Mouse (Mus musculus): Measurements from ENCODE around the gene Hdac9. TPM values are rescaled to one million over a fixed set of nuclear protein-coding genes. Genes with fewer than 3 reads are reported as not detected.

Hdac9 gene
- polyA plus RNA-seq, 1 experiment, result not detected

GRCm38 (mm10) chr12:34658568-34658967 is 258.3 kb downstream of the Hdac9 start:
- H3K4me3 ChIP-seq (replicated peaks), result no peak overlapping the region
- no peaks in the 10 kb centered on the region for H3K36me3 ChIP-seq (ENCODE audit: control insufficient read depth)
- H3K9me3 ChIP-seq (ENCODE audit: control insufficient read depth, low read length), result no peaks in the 10 kb centered on the region
- no peaks in the 10 kb centered on the region for H3K4me1 ChIP-seq (ENCODE audit: control insufficient read depth)
- H3K27me3 ChIP-seq (ENCODE audit: control insufficient read depth), result no peaks in the 10 kb centered on the region
- TF ChIP-seq TAL1 (IDR thresholded peaks at IDR 0.05; ENCODE audit: low read length) (no peak), GATA1 (IDR thresholded peaks at IDR 0.05; ENCODE audit: low read length) (no peak)

GRCm38 (mm10) chr12:34658119-34658518 is 258.8 kb downstream of the Hdac9 start:
- H3K4me1 ChIP-seq (ENCODE audit: control insufficient read depth), result no peaks in the 10 kb centered on the region
- H3K27me3 ChIP-seq (ENCODE audit: control insufficient read depth), result no peaks in the 10 kb centered on the region
- no peak overlapping the region for H3K4me3 ChIP-seq (replicated peaks)
- no peaks in the 10 kb centered on the region for H3K9me3 ChIP-seq (ENCODE audit: control insufficient read depth, low read length)
- TF ChIP-seq TAL1 (IDR thresholded peaks at IDR 0.05; ENCODE audit: low read length) (no peak), GATA1 (IDR thresholded peaks at IDR 0.05; ENCODE audit: low read length) (no peak)
- no peaks in the 10 kb centered on the region for H3K36me3 ChIP-seq (ENCODE audit: control insufficient read depth)

GRCm38 (mm10) chr12:34653615-34654014 is 263.3 kb downstream of the Hdac9 start:
- no peak overlapping the region for H3K4me3 ChIP-seq (replicated peaks)
- no peaks in the 10 kb centered on the region for H3K36me3 ChIP-seq (ENCODE audit: control insufficient read depth)
- H3K4me1 ChIP-seq (ENCODE audit: control insufficient read depth), result no peaks in the 10 kb centered on the region
- H3K27me3 ChIP-seq (ENCODE audit: control insufficient read depth), result no peaks in the 10 kb centered on the region
- H3K9me3 ChIP-seq (ENCODE audit: control insufficient read depth, low read length), result no peaks in the 10 kb centered on the region
- TF ChIP-seq TAL1 (IDR thresholded peaks at IDR 0.05; ENCODE audit: low read length) (no peak), GATA1 (IDR thresholded peaks at IDR 0.05; ENCODE audit: low read length) (no peak)

GRCm38 (mm10) chr12:34648753-34649152 is 268.1 kb downstream of the Hdac9 start:
- Histone ChIP-seq H3K4me3 (replicated peaks) (no peak overlapping the region), H3K36me3 (ENCODE audit: control insufficient read depth) (no peaks in the 10 kb centered on the region), H3K27me3 (ENCODE audit: control insufficient read depth) (no peaks in the 10 kb centered on the region), H3K9me3 (ENCODE audit: control insufficient read depth, low read length) (no peaks in the 10 kb centered on the region), H3K4me1 (ENCODE audit: control insufficient read depth) (no peaks in the 10 kb centered on the region)
- TF ChIP-seq TAL1 (IDR thresholded peaks at IDR 0.05; ENCODE audit: low read length) (no peak), GATA1 (IDR thresholded peaks at IDR 0.05; ENCODE audit: low read length) (no peak)

GRCm38 (mm10) chr12:34641705-34642259 is 275.1 kb downstream of the Hdac9 start:
- H3K4me1 ChIP-seq (ENCODE audit: control insufficient read depth), result no peaks in the 10 kb centered on the region
- H3K9me3 ChIP-seq (ENCODE audit: control insufficient read depth, low read length), result no peaks in the 10 kb centered on the region
- no peak for TF ChIP-seq GATA1 (IDR thresholded peaks at IDR 0.05; ENCODE audit: low read length)
- TF ChIP-seq TAL1 (IDR thresholded peaks at IDR 0.05; ENCODE audit: low read length), result no peak
- no peaks in the 10 kb centered on the region for H3K36me3 ChIP-seq (ENCODE audit: control insufficient read depth)
- no peak overlapping the region for H3K4me3 ChIP-seq (replicated peaks)
- H3K27me3 ChIP-seq (ENCODE audit: control insufficient read depth), result no peaks in the 10 kb centered on the region

- Histone ChIP-seq H3K9me3 (ENCODE audit: control insufficient read depth, low read length) (no peaks in the 10 kb centered on the region), H3K4me1 (ENCODE audit: control insufficient read depth) (no peaks in the 10 kb centered on the region), H3K27me3 (ENCODE audit: control insufficient read depth) (no peaks in the 10 kb centered on the region), H3K36me3 (ENCODE audit: control insufficient read depth) (no peaks in the 10 kb centered on the region), H3K4me3 (replicated peaks) (no peak overlapping the region)
- TF ChIP-seq GATA1 (IDR thresholded peaks at IDR 0.05; ENCODE audit: low read length), result no peak
- TF ChIP-seq TAL1 (IDR thresholded peaks at IDR 0.05; ENCODE audit: low read length), result no peak
Measured at GRCm38 (mm10) chr12:34637238-34638124, 279.4 kb downstream of the Hdac9 start.

GRCm38 (mm10) chr12:34619101-34619500 is 297.8 kb downstream of the Hdac9 start:
- TF ChIP-seq TAL1 (IDR thresholded peaks at IDR 0.05; ENCODE audit: low read length) (no peak), GATA1 (IDR thresholded peaks at IDR 0.05; ENCODE audit: low read length) (no peak)
- no peaks in the 10 kb centered on the region for H3K36me3 ChIP-seq (ENCODE audit: control insufficient read depth)
- no peaks in the 10 kb centered on the region for H3K27me3 ChIP-seq (ENCODE audit: control insufficient read depth)
- H3K4me3 ChIP-seq (replicated peaks), result no peak overlapping the region
- H3K4me1 ChIP-seq (ENCODE audit: control insufficient read depth), result no peaks in the 10 kb centered on the region
- peaks cover 2% of the 10 kb centered on the region; the same call in 1 of the 2 replicates for H3K9me3 ChIP-seq (ENCODE audit: control insufficient read depth, low read length)

- no peaks in the 10 kb centered on the region for H3K36me3 ChIP-seq (ENCODE audit: control insufficient read depth)
- no peaks in the 10 kb centered on the region for H3K4me1 ChIP-seq (ENCODE audit: control insufficient read depth)
- H3K9me3 ChIP-seq (ENCODE audit: control insufficient read depth, low read length), result peaks cover 2% of the 10 kb centered on the region; the same call in 1 of the 2 replicates
- H3K4me3 ChIP-seq (replicated peaks), result no peak overlapping the region
- H3K27me3 ChIP-seq (ENCODE audit: control insufficient read depth), result no peaks in the 10 kb centered on the region
- TF ChIP-seq GATA1 (IDR thresholded peaks at IDR 0.05; ENCODE audit: low read length) (no peak), TAL1 (IDR thresholded peaks at IDR 0.05; ENCODE audit: low read length) (no peak)
Measured at GRCm38 (mm10) chr12:34618321-34618720, 298.6 kb downstream of the Hdac9 start.

GRCm38 (mm10) chr12:34617836-34618235 is 299.1 kb downstream of the Hdac9 start:
- H3K4me1 ChIP-seq (ENCODE audit: control insufficient read depth), result no peaks in the 10 kb centered on the region
- H3K4me3 ChIP-seq (replicated peaks), result no peak overlapping the region
- no peak for TF ChIP-seq TAL1 (IDR thresholded peaks at IDR 0.05; ENCODE audit: low read length)
- TF ChIP-seq GATA1 (IDR thresholded peaks at IDR 0.05; ENCODE audit: low read length), result no peak
- H3K9me3 ChIP-seq (ENCODE audit: control insufficient read depth, low read length), result peaks cover 2% of the 10 kb centered on the region; the same call in 1 of the 2 replicates
- H3K27me3 ChIP-seq (ENCODE audit: control insufficient read depth), result no peaks in the 10 kb centered on the region
- no peaks in the 10 kb centered on the region for H3K36me3 ChIP-seq (ENCODE audit: control insufficient read depth)
